Mouse (Mus musculus) cerebellum, adult 2 months (tissue): ENCODE measurements around the gene Zfp319.

ENCODE experiments used
- CTCF ChIP-seq: fragments of 200-500 bp; IDR thresholded peaks from 2 replicates; pipeline ENCODE4 v1.5.1; 2011; ENCODE audit warnings: low read depth, mild to moderate bottlenecking, control low read depth, low read length, moderate library complexity, borderline replicate concordance; ENCODE audit not compliant: insufficient read depth
- POLR2A ChIP-seq: fragments of 200-500 bp; IDR thresholded peaks from 2 replicates; pipeline ENCODE4 v1.6.1; 2011; ENCODE audit warnings: low read length, control low read depth, borderline replicate concordance; ENCODE audit not compliant: insufficient read depth

GRCm38 (mm10) chr8:95374429-95374828, 42.7 kb upstream of the Zfp319 start:
- TF ChIP-seq CTCF (no peak), POLR2A (no peak)
